Mouse (Mus musculus) A20 (cell line): ENCODE measurements at regions not wholly inside any gene's neighbourhood (a gene's known extent, or its start where the extent isn't known, plus 50 kb on each side); places are given as distances from the start of the nearest gene placed in this dataset.

Source experiments
- DNase-seq: peaks from one replicate; pipeline ENCODE4 v3.0.0-alpha.2; 2011; ENCODE audit warnings: low read depth, low spot score

DNA sequence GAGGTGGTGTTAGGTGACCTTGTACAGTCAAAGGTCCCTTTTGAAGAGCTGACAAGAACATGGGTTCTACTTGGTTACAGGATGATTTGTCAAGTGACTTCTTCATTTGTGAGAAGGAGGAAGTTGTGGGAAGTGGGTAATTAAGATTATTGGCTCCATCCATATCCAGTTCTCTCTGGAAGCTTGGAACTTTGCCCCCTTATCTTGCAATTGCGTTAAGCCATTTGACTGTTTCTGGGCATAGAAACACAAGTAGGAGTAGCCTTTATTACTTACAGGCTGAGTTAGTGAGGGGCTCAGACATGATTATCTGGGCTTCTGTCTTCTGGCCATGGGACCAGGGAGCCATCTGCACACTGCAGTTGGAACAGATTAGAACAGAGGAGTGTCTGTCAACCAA is 192.5 kb downstream of the Kit start:
- DNase-seq = no peak

- no peak for DNase-seq
Observed at GRCm38 (mm10) chr5:75762374-75762773, 187.7 kb downstream of the Kit start.

- no peak for DNase-seq
Observed at GRCm38 (mm10) chr5:75761459-75762310, 187.0 kb downstream of the Kit start.

GRCm38 (mm10) chr5:75756168-75756567 is 181.5 kb downstream of the Kit start:
- DNase-seq = no peak

GRCm38 (mm10) chr5:75754356-75754755 is 179.6 kb downstream of the Kit start:
- DNase-seq = no peak

DNA sequence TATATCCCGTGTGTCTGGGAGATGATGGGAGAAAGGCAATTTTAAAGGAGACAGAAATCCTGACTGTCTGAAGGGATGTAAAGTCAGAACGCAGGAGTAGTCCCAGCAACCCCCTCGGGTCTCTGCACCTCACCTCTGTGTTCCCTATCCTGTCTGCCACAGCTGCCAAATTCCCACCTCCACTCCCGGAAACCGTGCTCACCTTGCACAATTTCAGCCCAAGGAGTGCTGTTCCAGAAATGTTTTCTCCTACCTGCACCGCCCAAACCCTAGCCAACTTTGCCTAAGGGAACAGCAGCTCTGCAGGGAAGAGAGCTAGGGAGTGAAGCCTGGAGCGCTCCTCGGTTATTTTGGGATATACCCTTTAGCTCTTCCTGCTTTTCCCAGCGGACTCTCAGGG is 170.6 kb downstream of the Kit start:
- no peak for DNase-seq

DNA sequence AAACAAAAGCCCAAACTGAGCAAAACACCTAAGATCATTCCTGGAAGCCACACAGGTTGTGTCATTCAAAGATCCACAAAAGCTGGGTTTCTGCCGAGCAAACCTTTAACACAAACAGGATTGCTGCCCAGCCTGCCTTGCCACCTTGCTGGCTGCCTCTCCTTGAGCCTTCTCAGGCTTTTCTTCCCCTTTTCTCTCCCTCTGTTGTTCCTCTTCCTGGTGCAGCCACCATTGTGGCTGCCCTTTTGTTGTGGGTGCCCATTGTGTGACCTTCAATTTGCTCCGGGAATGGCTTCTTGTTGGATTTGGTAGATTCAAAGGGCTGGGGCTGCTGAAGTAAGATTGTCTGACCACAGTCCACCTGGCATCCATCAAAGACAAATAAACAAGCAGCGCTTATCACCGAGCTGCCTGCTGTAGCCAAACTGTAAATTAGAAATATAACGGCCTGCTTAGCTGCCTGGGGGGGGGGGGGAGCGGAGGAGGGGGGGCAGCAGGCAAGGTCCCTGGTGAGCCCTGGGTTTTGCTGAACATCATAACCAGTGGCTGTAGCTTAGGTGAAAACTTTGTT is 169.8 kb downstream of the Kit start:
- DNase-seq = no peak

- DNase-seq = no peak
Observed at GRCm38 (mm10) chr5:75739336-75739735, 164.6 kb downstream of the Kit start.

GRCm38 (mm10) chr5:75738445-75738844 is 163.7 kb downstream of the Kit start:
- no peak for DNase-seq

- DNase-seq = no peak
Observed at GRCm38 (mm10) chr5:75737752-75738151, 163.0 kb downstream of the Kit start.

GRCm38 (mm10) chr5:75736318-75736717 is 161.6 kb downstream of the Kit start:
- DNase-seq = no peak

DNA sequence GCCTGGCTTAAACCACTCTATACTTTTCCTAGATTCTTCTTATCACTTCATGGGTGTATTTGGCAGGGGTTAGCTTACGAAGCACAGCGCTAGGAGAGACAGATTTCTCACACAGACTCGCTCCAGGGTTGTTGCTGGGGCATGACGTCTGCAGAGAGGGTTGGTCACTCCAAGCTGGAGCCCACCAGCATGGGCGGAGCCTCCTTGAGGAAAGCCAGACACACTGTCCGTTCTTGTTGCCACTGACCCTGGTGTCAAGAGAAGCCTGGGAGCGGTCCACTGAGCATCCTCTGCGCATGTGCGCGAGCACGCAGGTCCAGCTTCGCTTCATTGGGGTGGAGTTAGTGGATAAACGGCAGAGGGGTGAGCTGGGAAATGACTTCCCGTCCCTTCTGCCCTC is 159.8 kb downstream of the Kit start:
- no peak for DNase-seq

DNA sequence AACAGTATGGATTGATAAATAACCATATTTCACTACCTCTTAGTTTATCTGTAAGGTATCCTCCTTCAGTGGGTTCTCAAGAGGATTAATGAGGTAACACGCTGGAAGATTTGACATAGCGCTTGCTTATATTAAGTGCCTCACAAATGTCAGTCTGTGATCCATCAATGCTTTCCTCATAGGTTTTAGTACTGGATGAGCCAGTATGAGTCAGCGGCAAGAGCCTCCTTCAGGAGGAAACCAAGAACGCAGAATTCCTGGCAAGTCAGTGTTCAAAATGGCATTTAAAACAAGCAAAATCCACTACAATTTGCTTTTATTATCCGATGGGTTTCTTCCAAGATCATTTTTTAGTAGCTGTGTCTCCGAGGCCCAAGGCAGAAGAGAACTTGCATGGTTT is 159.3 kb downstream of the Kit start:
- DNase-seq = no peak

DNA sequence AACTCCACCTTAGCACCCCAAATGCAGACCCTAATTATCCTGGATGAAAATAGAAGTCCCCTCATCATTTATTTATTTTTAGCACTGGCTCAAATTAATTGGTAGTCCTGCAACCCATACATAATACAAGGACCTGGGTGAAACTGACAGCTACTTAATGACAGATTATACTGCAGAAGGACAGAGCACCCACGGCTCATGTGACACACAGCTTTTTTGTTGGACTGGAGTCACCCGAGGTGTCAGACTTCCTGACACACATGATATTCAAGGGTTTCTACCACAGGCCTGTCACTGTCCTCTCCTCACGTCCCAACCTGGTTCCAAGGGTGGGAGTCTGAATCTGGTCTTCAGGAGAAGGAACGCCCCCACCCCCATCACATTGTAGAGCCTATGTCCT is 156.5 kb downstream of the Kit start:
- DNase-seq = no peak

- DNase-seq = no peak
Observed at GRCm38 (mm10) chr5:75730698-75731097, 156.0 kb downstream of the Kit start.

DNA sequence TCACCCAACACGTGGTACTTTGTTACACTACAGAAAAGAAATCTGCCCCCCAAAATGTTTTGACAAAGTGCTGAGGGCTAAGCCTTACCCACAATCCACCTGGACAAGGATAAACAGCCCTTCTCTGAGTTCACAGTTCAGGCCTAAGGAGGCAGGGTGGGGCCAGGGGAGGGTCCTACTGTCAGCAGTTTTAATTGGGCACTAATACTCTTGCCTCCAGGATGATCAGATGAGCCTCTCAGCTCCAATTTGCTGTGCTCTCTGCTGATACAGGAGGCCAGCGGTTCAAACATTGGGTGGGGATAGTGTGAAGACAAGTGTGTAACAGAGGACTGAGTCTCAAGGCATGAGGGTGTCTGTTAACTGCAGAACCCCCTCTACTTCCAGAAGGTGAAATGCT is 146.6 kb downstream of the Kit start:
- no peak for DNase-seq

- no peak for DNase-seq
Observed at GRCm38 (mm10) chr5:75720091-75720940, 145.6 kb downstream of the Kit start.

DNA sequence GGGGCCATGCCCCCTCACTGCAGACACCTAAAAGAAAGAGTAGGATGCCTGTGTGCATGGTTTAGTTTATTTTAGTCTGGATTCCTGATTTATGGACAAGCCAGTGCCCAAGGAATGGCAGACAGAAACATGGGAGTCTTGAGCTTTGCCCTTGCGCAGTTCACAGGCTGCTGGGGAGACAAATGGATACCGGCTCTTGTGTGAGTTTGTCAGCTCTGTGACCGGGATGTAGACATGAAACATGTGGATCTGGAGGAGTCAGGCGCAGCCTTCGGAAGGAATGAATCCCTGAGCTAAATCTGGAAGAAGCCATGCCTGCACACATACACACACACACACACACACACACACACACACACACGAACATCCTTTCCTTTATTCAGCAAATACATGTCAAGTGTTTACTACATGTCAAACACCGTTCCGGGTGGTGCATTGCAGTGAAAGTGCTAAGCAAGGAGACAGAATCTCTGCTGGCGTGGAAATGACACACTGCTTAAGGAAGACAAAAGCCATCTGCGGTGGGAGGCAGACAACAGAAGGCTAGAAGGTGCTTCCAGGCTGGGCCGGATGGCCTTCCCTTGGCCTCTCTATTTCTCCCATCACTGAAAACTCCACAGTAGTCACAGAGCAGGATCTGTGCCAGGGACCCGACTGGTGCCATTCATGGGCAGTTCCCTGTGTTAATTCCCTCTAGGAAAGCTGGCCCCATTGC is 144.0 kb downstream of the Kit start:
- DNase-seq = no peak
